Mouse (Mus musculus): Measurements from ENCODE around the gene Mboat7. TPM values are rescaled to one million over a fixed set of nuclear protein-coding genes. Genes with fewer than 3 reads are reported as not detected.

Gene Mboat7
- polyA plus RNA-seq (2017; shearing (Covaris generic)): 73.7 TPM

DNA sequence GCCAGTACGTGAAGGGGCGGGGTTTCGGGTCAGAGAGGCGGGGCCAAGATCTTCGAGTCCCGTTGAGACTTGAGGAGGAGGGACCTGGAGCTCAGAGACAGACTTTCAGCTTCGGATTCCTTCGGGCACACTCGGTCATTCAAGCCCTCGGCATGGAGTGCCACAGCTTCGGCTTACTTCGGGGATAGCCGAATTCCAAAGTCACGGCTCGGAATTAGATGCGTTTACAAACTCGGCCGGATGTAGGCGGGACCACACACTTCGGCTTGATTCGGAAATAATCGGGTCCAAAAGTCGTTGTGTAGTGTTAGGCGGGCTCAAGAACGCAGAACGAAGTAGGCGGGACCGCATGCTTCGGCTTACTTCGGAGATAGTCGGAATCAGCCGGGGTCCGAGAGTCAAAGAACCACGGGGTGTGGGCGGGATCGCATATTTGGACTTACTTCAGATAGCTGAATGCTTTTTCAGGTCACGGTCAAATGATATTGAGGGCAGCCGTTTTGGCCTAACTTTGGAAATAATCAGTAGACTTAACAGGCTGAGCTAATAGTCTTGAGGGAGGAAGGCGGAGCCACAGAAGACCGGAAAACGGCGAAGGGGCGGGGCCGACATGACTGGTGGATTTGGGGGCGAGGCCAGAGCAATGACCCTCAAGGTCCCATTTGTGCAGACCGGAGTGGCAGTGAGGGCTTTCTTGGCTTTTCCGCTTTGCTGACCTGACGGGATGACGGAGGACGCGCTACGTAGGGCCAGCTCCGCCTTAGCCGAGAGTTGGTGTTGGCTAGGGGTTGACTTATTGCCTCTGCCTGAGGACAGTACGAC is at the start of gene Mboat7:
TSS of gene Mboat7 (minus strand) at position 537 of the 822 bp plus-strand sequence.

DNA sequence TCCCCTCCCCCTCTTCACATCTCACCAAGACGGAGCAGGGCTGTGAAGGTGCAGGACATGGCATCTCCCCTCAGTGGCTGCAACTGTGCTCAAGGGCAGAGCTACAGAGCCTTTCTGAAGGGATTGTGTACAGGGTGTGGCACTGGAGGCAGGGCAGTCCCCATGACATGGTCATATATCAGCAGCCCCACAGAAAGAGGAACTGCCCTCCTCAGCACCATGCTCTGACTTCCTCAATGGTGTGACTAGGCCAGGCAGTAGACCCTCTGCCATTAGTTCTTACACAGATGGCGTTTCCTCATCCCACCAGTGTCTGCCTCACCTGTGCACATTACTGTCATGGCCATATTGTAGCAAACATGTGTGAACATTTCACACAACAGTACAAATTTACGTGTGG is 26.9 kb upstream of the Mboat7 start, which contains the start of gene Pirb:
TSS of gene Pirb (minus strand) at position 124 of the 400 bp plus-strand sequence.

DNA sequence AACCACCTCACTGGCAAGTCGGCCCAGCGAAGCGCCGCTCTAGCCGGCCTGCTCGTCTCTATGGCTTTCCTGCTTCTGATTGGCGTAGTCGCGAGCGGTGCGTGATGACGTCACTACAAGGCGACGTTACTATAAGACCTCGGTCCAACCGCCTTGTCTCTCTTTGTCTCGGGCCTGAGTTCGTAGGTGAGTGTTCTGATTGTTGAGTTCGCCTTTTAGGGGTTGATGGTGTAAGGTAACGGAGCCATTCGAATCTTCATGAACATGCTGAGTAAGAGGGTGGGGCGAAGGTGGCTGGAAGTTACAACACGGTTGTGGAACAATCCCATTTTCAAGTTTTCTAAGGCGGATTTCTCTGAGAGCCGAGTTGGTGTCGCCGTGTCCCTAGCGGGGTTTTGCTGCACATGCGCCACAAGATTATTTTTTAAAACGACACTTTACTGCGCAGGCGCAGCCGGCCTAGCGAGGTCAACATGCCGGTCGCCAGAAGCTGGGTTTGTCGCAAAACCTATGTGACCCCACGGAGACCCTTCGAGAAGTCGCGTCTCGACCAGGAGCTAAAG is 10.6 kb upstream of the Mboat7 start, which contains the start of gene Rps9:
TSS of gene Rps9 (plus strand) at position 115 of the 563 bp plus-strand sequence.

DNA sequence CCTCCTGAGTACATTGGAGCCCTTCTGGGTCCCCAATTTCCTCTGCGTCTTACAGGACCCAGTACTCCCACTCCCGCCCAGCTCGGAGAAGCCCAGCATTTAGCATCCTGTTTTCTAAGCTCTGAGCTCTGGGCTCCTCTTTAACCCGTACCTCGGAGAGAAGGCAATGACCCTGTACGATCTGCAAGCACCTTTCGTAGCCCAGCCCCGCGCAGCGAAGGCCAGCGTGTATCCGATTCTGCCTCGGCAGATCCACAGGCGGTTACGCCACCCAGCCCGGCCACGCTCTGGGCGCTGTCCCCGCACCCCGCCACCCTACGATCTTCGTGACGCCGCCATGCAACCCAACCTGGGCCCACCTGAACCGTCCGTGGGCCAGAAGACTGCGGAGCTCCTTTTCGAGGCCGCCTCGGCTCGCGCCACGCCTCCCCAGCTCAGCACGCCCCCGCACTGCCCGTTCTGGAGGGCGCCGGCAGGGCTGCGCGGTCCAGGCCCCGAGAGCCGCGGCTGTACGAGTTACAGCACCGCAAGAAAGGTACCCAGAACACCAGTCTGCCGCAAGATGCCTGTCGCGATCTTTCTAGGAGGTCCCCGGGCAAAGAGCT is 839 bp downstream of the Mboat7 start, which contains the start of gene Tsen34:
TSS of gene Tsen34 (plus strand) at position 482 of the 605 bp plus-strand sequence.

DNA sequence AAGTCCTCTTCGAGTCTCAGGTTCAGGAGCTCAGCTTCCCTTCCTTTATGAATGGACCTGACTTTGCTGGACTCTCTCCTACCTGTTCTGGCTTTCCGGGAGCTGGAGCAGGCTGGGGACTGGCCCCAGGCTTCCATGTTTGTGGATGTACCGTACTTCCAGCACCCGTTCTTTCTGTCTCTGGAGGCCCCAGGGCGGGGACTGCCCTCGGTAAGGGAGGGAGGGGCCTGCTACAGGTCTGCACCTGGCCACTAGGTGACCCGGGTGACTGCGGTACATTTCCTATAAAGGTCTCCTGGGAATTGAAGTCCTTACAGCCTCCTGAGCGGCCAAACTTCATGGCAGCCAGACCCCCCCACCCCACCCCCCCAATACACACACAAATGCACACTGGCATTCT is 16.0 kb downstream of the Mboat7 start, which contains the start of gene Tmc4:
TSS of gene Tmc4 (minus strand) at position 212 of the 400 bp plus-strand sequence.

DNA sequence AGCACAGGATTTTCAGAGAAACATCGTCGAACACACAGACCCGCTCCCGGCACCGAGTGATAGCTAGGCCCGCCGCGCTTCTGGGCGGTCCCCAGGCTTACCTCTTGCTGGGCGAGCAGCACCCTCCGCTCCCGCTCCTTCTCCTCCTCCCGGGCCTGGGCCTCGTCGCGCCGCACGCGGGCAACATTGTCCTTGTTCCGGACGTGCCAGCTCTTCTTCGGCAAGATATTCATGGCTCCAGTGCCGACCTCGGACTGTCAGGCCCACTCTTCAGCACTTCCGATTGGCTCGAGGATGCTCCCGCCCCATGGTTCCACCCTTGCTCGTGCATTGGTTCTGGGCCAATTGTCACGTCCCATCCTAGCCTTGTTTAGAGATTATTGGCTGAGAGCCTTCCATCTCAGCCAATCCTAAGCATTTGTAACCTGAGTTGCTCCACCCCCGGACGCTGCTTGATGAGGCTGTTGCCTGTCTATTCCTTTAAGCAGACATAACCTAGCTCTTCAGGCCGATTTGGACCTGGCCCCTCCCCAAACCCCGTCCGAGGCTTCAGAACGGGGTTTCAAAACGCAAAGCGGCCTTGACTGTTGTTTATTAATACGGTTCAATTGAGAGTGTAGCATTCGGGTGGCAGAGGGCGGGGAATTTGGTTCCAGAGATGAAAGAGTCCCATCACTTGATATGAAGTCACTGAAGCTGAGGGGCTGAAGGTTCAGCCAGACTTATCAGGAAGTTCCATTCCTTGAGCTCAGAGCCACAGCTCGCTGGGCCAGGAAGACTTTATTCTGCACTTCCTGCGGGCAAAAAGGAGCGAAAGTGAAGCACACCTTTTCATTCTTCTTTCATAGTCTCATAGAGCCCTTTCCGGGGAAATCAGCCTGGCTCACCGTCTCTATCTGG is 27.9 kb downstream of the Mboat7 start, which contains the start of gene Leng1:
TSS of gene Leng1 (minus strand) at position 626 of the 900 bp plus-strand sequence.

DNA sequence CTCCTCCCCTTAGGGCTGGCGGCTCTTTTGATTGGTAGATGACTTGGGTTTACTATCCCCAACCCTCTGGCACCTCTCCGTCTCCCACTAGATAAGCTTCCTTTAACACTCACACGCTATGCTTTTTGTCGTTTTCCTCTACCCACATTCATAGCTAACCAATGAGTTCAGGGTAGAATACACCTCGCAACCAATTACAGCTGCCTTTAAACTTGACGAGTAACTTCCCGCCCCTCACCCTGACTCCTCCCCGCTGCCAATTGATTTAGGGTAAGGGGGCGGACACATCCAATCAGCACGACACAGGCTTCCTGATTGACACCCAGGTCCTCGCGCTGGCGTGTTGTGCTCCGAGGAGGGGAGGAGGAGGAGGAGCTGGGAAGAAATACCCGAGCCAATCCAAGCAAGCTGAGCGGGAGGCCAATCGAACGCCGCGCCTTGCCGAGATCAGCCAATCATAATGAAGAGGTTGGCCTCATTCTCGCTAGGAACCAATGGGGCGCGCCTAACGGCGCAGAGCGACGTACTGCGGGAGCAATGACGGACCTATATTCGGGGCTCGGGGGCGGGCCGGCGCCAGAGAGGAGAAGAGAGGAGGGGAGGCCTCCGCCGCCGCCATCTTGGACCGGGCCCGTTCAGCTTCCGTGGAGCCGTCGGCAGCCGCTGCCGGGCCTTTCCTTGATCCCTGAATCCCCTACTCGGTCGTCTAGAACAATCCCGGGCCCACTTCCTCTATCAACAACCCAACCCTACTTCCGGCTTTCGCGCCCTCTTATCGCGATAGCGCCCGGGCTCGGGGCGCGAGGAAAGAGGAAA is 48.4 kb downstream of the Mboat7 start, which contains the start of gene Cnot3:
TSS of gene Cnot3 (plus strand) at position 597 of the 816 bp plus-strand sequence.

DNA sequence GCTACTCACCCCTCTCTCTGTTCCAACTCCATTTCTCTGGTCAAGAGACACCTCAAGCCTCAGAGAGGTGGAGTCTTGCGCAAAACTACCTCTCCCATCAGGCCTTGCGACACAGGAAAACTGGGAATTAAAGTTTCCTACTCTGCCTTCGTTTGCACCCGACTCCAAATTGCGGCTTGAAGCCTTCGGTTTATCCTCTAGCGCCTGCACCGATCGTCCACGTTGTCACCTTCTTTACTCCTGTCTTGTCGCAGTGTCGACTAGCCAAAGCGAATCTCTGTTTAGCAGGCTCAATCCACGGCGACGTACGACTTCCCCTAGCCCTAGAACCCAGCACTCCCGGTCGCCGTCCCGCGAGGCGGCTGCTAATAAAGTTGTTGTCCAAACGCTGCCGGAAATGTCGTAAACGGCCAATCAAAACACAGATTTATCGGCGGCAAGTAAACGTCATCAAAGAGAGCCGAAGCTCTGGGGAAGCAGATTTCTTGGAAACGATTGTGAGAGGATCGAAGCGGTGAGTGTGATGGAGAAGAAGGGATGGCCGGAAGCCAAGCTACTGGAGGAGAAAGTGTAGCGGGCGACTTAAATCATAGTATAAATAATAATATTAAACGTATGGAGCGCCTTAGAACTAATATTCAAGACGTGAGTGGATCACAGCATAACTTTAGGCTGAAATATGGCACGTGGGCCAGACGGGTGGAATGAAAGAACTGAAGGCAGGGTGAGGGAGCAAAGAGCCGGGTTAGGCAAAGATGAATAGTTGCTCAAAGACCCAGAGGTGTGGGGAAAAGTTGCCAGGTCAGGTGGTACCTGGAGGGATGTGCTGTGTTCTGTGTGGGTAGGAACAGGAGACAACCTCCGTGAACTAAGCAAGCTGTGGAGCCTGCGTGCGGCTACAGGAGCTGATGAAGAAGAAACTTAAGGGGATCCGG is 63.5 kb downstream of the Mboat7 start, which contains the start of the genes Tfpt and Prpf31:
TSS of gene Tfpt (minus strand) at position 387 of the 935 bp plus-strand sequence.
TSS of gene Prpf31 (plus strand) at position 443 of the 935 bp plus-strand sequence.

Other genes starting within 250 kb of the Mboat7 start
- not detected for gene Tarm1, start 190.9 kb downstream of the Mboat7 start, polyA plus RNA-seq (2017; shearing (Covaris generic))
- not detected for gene Oscar, start 77.4 kb downstream of the Mboat7 start, polyA plus RNA-seq (2017; shearing (Covaris generic))
- gene Ndufa3, start 76.2 kb downstream of the Mboat7 start, polyA plus RNA-seq (2017; shearing (Covaris generic)): 317 TPM
- 16.6 TPM for gene Tfpt, start 63.6 kb downstream of the Mboat7 start, polyA plus RNA-seq (2017; shearing (Covaris generic))
- gene Prpf31, start 63.5 kb downstream of the Mboat7 start, polyA plus RNA-seq (2017; shearing (Covaris generic)): 46.4 TPM
- 81.6 TPM for gene Cnot3, start 48.3 kb downstream of the Mboat7 start, polyA plus RNA-seq (2017; shearing (Covaris generic))
- gene Leng1, start 27.7 kb downstream of the Mboat7 start, polyA plus RNA-seq (2017; shearing (Covaris generic)): 26.8 TPM
- 2.6 TPM for gene Tmc4, start 16.0 kb downstream of the Mboat7 start, polyA plus RNA-seq (2017; shearing (Covaris generic))
- 12.9 TPM for gene Tsen34, start 660 bp downstream of the Mboat7 start, polyA plus RNA-seq (2017; shearing (Covaris generic))
- gene Rps9, start 10.5 kb upstream of the Mboat7 start, polyA plus RNA-seq (2017; shearing (Covaris generic)): 2,082 TPM
- gene Pirb, start 26.9 kb upstream of the Mboat7 start, polyA plus RNA-seq (2017; shearing (Covaris generic)): 0.34 TPM
- gene Gm15448, start 132.2 kb upstream of the Mboat7 start, polyA plus RNA-seq (2017; shearing (Covaris generic)): not detected
- not detected for gene Pira2, start 151.5 kb upstream of the Mboat7 start, polyA plus RNA-seq (2017; shearing (Covaris generic))
- gene Gm14548, start 204.6 kb upstream of the Mboat7 start, polyA plus RNA-seq (2017; shearing (Covaris generic)): not detected
- gene Lilra6, start 222.0 kb upstream of the Mboat7 start, polyA plus RNA-seq (2017; shearing (Covaris generic)): not detected